Comparison of ENCODE assay signal across 8 mouse cellular contexts in genomic region chr16:86838457-86839337, GRCm38 (mm10).
A peak's percentile ranks its signal among the peaks of the same experiment; 100 is the strongest.
DNase-seq lines count a peak whose midpoint lies in the region; ATAC-seq and TF ChIP-seq lines count a peak whose summit lies in the region.

No protein-coding gene starts in this region.

- H3K4me3 ChIP-seq in hindbrain, postnatal 0 days (ENCODE audit: low read length), result no peak overlapping the region
- H3K4me3 ChIP-seq in gastrocnemius, adult 2 months, result no peak overlapping the region
- no peak overlapping the region for H3K4me3 ChIP-seq in midbrain, embryonic 15.5 days

- DNase-seq in cerebellum, adult 9-10 months, result peak; percentile 4
- no peak for DNase-seq in cerebellum, adult 9-11 months
- DNase-seq in 3T3-L1 (ENCODE audit: low read depth, low spot score), result peak; percentile 72
- DNase-seq in heart, adult 18-20 months, result peak; percentile 27 to 58
- DNase-seq in layer of hippocampus, postnatal 10 days (ENCODE audit: low spot score in 2 of 2), result peak; percentile 3 to 32
- DNase-seq in hindbrain, postnatal 0 days (ENCODE audit: low spot score), result no peak
- no peak for DNase-seq in gastrocnemius, adult 2 months

- no peak for ATAC-seq in hindbrain, postnatal 0 days
- no peak for ATAC-seq in midbrain, embryonic 15.5 days (replicated peaks)

- TF ChIP-seq CTCF in hindbrain, postnatal 0 days (IDR thresholded peaks at IDR 0.05; ENCODE audit: low read depth), result no peak
- TF ChIP-seq CTCF in gastrocnemius, adult 2 months (IDR thresholded peaks at IDR 0.05), result no peak

- no peak overlapping the region for H3K9ac ChIP-seq in hindbrain, postnatal 0 days (replicated peaks; ENCODE audit: low read length)
- H3K9ac ChIP-seq in midbrain, embryonic 15.5 days, result no peak overlapping the region

- 52% methylated on average over 6 of the region's 6 CpGs for WGBS in hindbrain, postnatal 0 days
- 44% methylated on average over 6 of the region's 6 CpGs for WGBS in midbrain, embryonic 15.5 days

- no peaks in the 10 kb centered on the region for H3K36me3 ChIP-seq in hindbrain, postnatal 0 days (ENCODE audit: insufficient read depth, low read length)
- no peaks in the 10 kb centered on the region for H3K36me3 ChIP-seq in midbrain, embryonic 15.5 days (replicated peaks)

- intact Hi-C loops in gastrocnemius, adult 2 months (cut with DNase I), result no loop called here

- H3K4me1 ChIP-seq in hindbrain, postnatal 0 days (ENCODE audit: insufficient read depth, low read length), result no peaks in the 10 kb centered on the region
- no peaks in the 10 kb centered on the region for H3K4me1 ChIP-seq in midbrain, embryonic 15.5 days

- H3K4me2 ChIP-seq in hindbrain, postnatal 0 days (ENCODE audit: low read depth, low read length), result no peak overlapping the region
- no peak overlapping the region for H3K4me2 ChIP-seq in midbrain, embryonic 15.5 days

- H3K27ac ChIP-seq in hindbrain, postnatal 0 days, result no peak overlapping the region
- H3K27ac ChIP-seq in gastrocnemius, adult 2 months, result no peak overlapping the region
- no peak overlapping the region for H3K27ac ChIP-seq in midbrain, embryonic 15.5 days

- no peaks in the 10 kb centered on the region for H3K27me3 ChIP-seq in hindbrain, postnatal 0 days (ENCODE audit: insufficient read depth, low read length)
- H3K27me3 ChIP-seq in midbrain, embryonic 15.5 days (replicated peaks), result no peaks in the 10 kb centered on the region

- H3K9me3 ChIP-seq in hindbrain, postnatal 0 days (ENCODE audit: low read length), result no peaks in the 10 kb centered on the region
- H3K9me3 ChIP-seq in midbrain, embryonic 15.5 days, result no peaks in the 10 kb centered on the region

Comparison
In these comparisons a context has a peak if more than half of its experiments do, and no peak if none do; other contexts are left out.
1. DNase-seq: peak in cerebellum, adult 9-10 months (single experiment), 3T3-L1 (single experiment), heart, adult 18-20 months (2 of 2) and layer of hippocampus, postnatal 10 days (2 of 2); none in cerebellum, adult 9-11 months (single experiment), hindbrain, postnatal 0 days (single experiment) and gastrocnemius, adult 2 months (single experiment).